Mouse (Mus musculus) embryonic fibroblast, embryonic 13.5 days (primary cell): ENCODE results near the gene Cebpb.

Experiments
- CTCF ChIP-seq: IDR thresholded peaks from 2 replicates; pipeline ENCODE4 v1.5.1; 2011; ENCODE audit warnings: mild to moderate bottlenecking, control low read depth, low read length, moderate library complexity, borderline replicate concordance; ENCODE audit not compliant: insufficient read depth
- POLR2A ChIP-seq: IDR thresholded peaks from 2 replicates; pipeline ENCODE4 v1.6.1; 2011; ENCODE audit warnings: low read depth, mild to moderate bottlenecking, control low read depth, low read length, moderate library complexity

DNA sequence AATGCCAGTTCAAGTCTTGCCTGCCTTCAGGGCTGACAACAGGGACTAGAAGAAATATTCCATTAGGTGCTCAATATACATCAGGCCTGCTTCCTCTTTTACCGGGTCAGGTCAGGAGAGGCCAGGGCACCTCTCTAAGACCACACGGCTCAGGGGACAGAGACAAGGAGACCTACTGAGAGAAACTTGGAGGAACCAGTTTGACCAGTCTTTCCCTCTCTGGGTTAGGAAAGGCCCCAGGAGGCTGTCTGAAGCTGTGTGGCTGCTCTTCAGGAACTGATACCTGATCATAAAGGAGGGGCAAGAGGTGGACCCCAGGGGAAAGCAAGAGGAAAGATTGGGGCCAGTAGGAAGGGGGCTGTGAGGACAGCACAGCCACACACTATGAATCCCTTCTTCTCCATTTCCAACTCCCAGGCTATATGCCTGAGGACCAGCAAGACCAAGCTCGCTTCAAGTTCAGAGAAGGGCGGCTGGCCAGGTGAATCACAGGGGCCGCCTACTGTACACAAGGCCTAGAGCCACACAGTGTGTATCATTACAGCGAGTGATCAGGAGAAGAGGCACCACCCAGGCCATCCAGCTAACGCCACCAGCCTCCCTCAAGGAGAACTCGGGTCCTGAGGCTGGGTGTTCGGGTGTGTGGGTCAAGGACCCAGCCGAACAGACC, 29.4 kb upstream of the Cebpb start:
- no peak for TF ChIP-seq CTCF
- no peak for TF ChIP-seq POLR2A
